Mouse (Mus musculus): Measurements from ENCODE around the gene Mindy1.

The Mindy1 gene

DNA sequence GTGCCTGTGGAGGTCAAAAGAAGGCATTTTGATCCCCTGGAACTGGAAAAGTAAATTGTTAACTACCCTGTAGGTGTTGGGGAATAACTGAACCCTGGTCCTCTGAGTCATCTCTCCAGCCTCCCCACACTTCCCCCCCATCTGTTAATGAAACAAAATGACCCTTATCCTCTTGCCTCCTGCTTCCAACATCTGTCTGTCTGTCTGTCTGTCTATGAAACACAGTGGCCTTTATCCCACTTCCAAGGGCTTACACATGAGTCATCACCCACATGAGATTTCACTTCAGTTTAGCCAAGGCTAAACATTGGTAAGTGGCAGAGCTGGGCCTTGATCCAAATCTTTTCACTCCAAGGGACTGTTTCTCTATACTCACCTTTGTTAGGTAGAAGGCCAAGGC is 13.3 kb upstream of the Mindy1 start:
- DNase-seq (ENCODE audit: low read depth, low spot score): no peak

GRCm38 (mm10) chr3:95269789-95270188 is 11.4 kb upstream of the Mindy1 start:
- DNase-seq (ENCODE audit: low read depth, low spot score): no peak

- no peak for DNase-seq (ENCODE audit: low read depth, low spot score)
These were observed 10.3 kb upstream of the Mindy1 start for GRCm38 (mm10) chr3:95270766-95271364.

DNA sequence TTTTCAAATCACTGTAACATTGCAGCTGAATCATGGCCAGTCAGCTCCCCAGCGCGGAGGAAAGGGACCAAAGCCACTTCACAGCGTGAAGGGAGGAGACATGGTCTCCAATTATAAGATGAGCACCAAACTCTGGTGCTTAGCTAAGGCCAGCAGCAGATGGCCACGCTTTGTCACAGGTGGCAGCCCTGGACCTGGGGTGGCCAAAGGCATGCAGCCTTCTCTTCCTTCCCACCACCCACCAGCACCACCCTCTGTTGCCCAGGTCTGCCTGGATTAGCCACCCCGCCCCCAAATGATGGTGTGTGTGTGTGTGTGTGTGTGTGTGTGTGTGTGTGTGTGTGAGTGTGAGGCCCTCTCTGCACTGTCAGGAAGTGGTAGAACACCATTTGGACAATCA is 7.7 kb upstream of the Mindy1 start:
- DNase-seq (ENCODE audit: low read depth, low spot score): no peak

GRCm38 (mm10) chr3:95274453-95274852 is 6.7 kb upstream of the Mindy1 start:
- no peak for DNase-seq (ENCODE audit: low read depth, low spot score)

GRCm38 (mm10) chr3:95275161-95275560 is 6.0 kb upstream of the Mindy1 start:
- DNase-seq (ENCODE audit: low read depth, low spot score): no peak

DNA sequence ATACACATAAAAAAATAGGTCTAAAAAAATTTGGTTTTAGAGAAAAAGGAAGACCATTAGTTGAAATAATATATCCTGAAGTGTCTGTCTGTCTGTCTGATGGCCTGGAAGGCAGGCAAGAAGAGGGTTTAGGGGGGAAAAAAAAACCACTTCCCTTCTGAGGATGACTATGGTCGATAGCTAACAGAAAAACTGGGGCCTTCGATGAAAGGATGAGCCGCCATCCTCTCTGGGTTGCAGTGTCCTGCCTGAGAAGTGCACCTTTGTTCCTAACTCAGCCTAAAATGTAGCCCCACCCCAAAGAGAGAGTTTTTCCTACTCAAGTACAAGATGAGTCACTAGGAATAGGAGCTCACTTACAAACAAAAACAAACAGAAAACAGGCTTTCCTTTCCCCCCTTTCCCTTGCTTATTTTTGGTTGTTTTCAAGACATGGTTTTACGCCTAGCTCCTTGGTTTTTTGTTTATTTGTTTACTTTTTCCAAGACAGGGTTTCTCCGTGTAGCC is 4.7 kb upstream of the Mindy1 start:
- no peak for DNase-seq (ENCODE audit: low read depth, low spot score)

- no peak for DNase-seq (ENCODE audit: low read depth, low spot score)
These were observed 4.0 kb upstream of the Mindy1 start for GRCm38 (mm10) chr3:95277149-95277551.

GRCm38 (mm10) chr3:95280747-95281146 is 398 bp upstream of the Mindy1 start:
- DNase-seq (ENCODE audit: low read depth, low spot score): peak; percentile 54

DNA sequence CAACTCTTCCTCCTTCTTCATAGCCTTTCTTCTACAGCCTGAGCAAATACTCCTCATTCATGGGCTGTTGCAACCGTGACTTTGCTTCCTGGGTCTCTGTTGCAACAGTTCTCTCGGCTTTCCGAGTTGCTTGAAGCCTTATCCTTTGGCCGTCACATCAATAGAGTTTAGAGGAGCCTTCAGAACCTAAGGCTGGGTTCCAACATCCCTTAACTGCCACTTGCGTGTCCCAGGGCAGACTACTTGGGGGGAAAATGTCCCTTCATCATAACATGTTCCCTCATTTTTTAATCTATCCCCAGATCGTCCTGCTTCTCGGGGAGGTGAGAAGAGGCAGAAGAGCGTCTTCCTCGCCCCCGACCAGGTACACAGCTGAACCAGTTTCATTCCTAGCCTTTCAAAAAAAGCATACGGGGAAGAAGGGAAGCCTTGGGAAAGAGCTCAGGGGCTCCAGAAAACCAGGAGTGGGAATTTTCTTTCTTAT is 1.3 kb downstream of the Mindy1 start:
- peak; percentile 54 for DNase-seq (ENCODE audit: low read depth, low spot score)

DNA sequence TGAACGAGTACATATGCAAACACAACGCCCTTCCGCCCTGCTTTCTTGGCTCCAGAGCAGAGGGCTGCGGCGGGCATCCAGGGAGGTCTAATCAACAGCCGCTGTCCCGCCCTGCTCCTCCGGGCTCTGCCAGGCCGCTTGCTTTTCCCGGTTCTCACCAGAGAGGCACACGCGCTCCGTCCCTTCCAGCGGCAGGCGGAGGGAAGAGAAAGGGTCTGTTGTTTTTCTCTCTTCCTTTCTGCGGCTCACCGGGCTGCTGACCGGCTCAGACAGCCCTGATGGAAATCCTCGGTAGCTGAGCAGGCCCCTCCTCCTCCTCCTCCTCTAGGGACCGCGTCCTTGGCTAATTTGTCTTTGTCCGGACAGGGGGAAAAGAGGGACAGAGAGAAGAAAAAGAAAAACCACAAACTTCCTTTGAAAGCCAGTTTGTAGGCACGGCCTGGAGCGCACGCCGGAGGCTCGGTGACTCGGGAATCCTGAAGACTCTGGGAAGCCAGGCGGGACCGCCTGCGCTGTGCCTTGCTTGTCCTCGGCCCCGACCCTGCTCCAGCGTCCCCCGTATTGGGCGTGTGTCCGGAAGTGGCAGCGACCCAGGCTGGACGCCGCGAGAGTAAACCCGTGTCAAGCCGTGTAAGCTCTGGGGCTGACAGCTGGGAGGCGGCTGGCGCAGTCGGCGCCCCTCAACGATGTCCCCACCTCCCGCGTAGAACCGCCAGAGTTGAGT is 1.9 kb downstream of the Mindy1 start:
- peak; percentile 53 for DNase-seq (ENCODE audit: low read depth, low spot score)

DNA sequence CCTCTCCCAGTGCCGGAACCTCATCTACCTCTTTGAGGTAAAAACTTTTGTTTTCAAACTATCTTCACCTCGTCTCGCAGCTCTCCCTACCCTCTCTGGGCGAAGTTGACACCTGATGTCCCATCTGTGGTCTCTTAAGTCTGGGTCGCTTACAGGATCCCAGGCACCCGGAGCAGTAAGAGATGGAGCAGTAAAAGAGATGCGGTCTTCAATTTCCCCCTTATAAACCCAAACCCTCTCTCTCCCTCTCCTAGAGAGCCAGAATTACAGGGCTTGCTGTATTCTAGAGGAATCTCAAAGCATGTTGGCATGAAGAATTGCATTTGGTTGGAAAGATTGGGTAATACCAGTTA is 2.4 kb downstream of the Mindy1 start:
- no peak for DNase-seq (ENCODE audit: low read depth, low spot score)

DNA sequence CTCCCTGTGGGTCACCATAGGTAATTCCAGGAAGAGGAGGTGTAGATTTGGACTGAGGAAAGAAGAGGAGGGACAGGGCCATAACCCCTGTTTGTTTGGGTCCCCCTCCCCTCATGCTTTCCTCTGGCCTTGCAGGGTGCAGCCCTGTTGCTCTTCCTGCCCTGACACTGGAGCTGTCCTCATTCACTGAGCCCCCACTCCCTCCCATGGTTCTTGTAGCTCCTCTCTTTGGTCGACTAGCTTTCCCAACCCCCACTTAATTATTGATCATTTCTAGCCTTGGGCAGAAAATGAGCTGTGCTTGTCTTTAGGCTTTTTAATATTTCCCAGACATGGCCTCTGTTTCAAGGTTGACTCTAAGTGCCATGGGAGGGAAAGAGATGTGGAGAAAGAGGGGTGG is 2.9 kb downstream of the Mindy1 start:
- no peak for DNase-seq (ENCODE audit: low read depth, low spot score)

DNA sequence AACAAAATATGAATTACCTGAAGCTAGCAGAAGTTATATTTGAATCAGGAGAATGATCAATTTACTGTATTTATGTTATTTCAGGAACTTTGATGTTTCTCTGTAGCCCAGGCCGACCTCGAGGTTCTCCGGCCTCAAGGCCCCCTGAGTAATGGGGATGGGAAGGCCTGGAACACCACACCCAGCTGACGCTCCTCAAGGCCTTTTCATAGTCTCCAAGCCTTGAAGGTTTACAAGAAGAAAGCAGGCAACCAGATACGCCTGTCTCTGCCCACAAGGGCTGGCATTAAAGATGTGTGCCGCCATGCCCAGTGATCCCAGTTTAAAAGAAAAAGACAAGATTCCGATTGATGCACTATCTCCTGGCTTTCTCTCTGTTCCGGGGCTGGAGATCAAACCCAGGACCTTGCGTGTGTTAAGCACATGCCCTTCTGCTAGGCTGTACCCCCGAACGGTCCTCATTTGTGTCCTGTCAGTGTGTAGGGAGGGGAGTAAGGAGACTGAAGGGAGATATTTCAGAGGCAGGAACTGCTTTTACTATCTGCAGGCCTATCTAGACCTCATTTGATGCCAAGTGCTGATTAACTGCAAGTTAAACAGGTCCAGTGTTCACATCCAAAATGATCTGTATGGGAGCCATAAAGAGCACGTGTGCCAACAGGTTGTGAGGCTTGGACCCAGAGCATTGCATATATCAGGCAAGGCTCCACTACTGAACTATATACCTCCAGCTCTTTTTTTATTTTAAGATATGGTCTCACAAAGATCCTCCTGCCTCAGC is 3.5 kb downstream of the Mindy1 start:
- no peak for DNase-seq (ENCODE audit: low read depth, low spot score)

GRCm38 (mm10) chr3:95285390-95285789 is 4.2 kb downstream of the Mindy1 start:
- no peak for DNase-seq (ENCODE audit: low read depth, low spot score)

- DNase-seq (ENCODE audit: low read depth, low spot score): no peak
These were observed 4.9 kb downstream of the Mindy1 start for GRCm38 (mm10) chr3:95286011-95286410.

DNA sequence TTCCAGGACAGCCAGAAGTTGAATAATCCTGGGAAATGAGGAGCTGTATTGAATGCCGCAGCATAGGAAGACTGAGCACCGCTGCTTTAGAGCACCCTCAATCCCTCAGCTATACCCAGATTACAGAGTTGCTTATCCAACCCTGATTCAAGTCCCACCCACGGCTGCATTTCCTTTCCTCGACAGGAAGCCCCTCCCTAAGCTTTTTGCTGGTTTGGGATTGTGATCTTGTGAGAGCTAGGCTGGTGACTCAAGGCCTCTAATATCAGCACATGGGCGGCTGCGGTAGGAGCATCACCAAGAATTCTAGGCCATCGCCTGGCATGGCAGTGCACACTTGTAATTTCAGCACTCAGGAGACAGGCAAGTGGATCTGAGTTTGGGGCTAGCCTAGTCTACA is 5.4 kb downstream of the Mindy1 start:
- DNase-seq (ENCODE audit: low read depth, low spot score): no peak

DNA sequence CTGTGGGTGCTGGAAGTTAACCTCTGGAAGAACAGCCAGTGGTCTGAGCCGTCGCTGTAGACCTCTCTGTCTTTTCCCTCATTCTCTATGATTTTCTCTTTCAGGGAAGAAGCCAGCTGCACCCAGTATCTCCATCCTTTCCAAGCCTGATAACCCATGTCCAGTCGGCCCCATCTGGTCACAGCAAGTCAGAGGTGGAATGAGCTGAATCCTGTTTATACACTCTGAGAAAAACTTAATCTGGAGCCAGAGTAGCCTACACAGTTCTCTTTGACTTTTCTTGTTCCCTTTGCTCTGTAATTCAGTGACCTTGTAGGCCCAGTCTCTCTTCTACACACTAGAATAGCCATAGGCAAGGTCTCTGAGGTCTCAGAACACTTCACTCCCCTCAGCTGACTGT is 6.4 kb downstream of the Mindy1 start:
- no peak for DNase-seq (ENCODE audit: low read depth, low spot score)

DNA sequence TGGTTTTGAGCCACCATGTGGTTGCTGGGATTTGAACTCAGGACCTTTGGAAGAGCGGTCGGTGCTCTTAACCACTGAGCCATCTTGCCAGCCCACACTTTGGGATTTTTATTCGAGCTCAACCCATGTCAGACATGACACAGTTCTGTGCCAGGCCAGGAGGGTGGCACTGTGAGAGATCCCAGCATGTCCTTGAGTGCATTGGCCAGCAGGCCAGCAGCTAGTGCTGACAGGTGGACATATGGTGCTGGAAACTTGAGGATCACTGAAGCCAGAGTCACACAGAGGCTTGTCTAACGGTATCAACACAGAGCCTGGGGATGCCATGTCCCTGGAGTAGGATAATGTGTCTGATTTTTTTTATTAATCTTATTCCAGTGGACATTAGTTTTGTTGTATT is 8.3 kb downstream of the Mindy1 start:
- no peak for DNase-seq (ENCODE audit: low read depth, low spot score)

DNA sequence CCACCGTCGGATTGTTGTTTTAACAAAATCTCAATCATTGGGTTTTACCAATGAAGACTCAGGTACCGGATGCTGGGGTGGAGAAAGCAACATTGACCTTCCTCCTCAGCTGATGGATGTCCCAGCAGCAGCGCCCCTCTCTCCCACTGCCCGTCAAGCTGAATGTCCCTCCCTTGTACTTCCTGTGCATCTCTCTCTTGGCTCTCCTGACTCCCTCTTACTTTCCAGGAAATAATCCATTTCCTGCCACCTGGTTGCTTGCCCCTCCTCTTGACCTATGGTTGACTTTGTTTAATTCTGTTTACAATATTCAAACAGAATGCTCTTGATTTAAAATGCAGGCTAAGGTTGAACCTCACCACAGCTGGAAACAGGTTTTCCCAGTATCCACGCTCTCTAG is 9.0 kb downstream of the Mindy1 start:
- no peak for DNase-seq (ENCODE audit: low read depth, low spot score)

DNA sequence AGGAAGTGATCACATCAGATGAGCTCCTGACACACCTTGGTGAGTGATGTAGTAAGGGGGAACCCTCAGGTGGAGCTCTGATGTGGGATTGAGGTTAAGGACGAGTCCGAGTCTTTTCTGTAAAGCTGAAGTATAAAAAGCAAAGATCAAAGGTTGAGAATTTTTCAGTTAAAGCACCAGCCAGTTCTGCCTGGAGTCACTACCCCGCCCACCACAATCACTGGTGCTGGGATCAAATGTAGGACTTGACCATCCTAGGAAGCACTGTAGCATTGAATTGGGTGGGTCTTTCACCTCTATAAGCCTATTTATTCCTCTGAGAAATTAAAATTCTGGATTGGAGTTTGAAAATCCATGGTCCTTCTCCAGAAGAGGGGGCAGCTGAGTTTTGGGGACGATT is 9.9 kb downstream of the Mindy1 start:
- no peak for DNase-seq (ENCODE audit: low read depth, low spot score)

- no peak for DNase-seq (ENCODE audit: low read depth, low spot score)
These were observed 11.8 kb downstream of the Mindy1 start for GRCm38 (mm10) chr3:95292899-95293298.

DNA sequence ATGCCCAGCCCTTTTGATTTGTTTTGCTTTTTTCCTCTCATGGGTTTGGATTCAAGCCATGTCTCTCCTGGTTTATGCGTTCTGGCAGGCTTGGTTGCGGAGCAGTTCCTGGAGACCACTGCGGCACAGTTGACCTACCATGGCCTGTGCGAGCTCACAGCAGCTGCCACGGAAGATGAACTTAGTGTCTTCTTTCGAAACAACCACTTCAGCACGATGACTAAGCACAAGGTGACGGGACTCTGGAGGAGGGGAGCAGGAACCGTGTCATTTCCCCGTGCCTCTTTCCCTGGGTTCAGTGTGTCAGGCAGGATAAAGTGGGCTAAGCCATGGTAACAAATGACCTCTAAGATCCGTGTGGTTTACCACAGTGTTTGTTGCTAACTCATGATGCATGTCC is 12.4 kb downstream of the Mindy1 start:
- no peak for DNase-seq (ENCODE audit: low read depth, low spot score)

Data from CD4-positive helper T cell, adult 2 months (primary cell).